Mouse (Mus musculus): ENCODE results near the gene Col12a1.

Gene Col12a1

DNA sequence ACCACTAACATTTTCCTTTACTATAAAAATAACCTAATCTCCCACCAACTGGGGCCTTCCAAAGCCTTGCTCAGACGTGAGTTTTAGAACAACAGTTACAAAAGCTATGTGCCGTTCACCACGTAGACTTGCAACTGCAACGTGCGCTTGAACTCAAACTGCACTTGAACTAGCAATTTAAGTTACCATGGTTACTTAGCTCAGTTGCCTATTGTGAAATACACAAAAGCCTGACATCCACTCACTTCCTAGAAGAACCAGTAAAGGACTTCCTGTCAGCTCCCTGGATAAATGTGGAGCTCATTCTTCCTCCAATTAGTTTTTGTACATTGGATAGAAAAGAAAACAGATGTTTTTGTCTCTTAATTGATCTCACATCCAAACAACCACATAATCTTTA lies 112.9 kb downstream of the Col12a1 start:
- no peak for DNase-seq (ENCODE audit: low read depth)

DNA sequence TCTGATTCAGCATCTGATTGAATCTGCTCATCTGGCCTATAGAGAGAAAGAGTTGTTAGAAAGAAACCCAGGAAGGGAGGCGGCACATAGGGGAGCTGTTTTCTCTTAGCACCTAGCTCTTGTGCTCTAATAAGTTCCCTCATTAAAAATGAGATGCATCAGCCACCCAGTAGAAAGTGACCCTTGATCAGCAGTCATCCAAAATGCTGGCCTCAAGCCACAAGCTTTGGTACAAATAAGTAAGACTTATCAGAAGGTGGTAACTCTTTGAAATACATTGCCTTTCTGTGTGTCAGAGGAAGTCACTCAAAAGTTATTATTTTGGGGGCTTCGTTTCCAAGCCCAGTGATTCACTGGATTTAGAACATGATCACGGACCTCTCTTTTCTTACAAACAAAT lies 114.1 kb downstream of the Col12a1 start:
- DNase-seq (ENCODE audit: low read depth), result no peak

DNA sequence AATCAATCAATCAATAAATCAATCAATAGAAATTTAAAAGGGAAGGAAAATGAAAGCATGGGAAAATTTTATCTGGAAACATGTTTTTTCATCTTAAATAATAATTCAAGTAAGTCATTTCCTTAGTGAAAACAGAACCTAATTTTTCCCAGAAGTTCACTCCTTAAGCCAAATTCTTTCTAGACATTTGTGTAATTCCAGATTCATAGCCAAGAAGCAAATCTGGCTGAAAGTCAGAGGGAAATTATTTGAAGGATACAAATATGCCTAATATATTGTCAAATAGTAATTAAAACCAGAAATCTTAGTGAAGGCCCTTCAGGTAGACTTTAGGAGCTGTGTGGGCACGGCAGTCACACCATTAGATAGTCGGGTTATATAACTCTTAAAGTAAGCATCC lies 115.2 kb downstream of the Col12a1 start:
- no peak for DNase-seq (ENCODE audit: low read depth)

DNA sequence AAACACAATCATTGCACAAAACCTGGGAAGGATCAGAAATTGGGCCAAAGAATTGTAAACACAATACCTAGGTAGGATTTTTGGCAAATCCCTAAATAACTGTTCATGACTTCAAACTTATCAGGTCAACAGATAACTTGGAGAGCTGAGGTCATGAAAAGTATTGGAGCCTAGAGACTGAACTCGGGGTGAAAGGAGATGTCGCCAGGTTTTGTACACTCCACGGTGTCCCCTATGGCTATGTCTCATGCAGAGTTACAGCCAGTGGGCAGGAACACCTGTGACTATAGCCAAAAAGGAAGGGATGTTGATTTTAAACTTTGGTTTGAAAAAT lies 118.4 kb downstream of the Col12a1 start:
- no peak for DNase-seq (ENCODE audit: low read depth)

DNA sequence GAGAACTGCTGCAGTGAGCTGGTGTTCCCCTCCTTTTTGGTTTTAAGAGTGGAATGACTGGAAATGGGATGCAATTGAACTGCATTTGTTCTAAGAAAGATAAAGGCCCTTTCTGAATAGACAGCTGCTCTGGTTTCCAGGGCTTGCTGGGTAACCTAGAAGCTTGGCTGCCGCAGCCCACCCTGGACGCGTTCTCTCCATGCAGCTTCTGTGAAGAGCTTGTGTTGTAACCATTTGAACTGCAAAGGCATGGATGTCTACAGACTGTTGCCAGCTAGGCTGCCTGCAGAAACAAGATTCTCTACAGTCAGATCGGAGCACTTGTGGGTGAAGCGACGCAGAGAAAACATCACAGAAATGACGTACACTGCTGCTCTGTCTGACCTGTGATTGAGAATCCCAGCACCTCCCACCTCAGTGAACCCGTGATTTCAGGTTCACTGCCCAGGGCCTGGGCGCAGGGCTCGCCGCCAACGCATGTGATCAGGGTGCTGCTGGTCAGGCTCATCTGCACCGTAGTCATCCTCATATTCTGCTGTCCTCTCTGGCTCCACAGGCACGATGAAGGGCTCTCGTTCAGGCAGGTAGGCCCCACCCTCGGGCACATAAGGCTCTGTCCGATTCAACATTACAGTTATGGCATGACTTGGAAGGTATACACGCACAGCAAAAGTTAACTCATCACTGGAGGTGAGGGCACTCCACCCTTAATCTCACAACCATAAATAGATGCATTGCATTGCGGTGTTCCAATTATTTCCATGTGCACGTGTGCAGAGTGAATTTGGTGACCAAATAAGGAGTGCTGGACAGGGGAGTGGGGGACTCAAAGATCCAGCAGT lies 119.0 kb downstream of the Col12a1 start:
- DNase-seq (ENCODE audit: low read depth), result no peak

DNA sequence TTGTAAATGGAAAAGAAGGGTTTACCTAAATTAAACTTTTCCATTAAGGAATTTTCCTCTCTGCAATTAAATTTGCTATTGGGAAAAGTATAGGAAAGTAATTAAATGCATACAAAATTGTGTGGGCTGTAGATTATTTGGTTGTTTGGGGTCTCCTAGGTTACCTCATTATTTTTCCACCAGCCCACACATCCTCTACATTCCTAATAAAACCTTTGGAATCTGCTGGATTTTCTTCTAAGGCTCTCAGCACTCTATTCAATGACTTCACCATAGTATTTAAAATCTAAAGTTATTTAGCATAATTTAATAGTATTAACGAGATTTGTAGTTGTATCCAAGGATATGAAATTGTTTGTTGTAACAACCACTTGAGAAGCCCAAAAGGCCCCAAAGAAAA lies 120.1 kb downstream of the Col12a1 start:
- no peak for DNase-seq (ENCODE audit: low read depth)

DNA sequence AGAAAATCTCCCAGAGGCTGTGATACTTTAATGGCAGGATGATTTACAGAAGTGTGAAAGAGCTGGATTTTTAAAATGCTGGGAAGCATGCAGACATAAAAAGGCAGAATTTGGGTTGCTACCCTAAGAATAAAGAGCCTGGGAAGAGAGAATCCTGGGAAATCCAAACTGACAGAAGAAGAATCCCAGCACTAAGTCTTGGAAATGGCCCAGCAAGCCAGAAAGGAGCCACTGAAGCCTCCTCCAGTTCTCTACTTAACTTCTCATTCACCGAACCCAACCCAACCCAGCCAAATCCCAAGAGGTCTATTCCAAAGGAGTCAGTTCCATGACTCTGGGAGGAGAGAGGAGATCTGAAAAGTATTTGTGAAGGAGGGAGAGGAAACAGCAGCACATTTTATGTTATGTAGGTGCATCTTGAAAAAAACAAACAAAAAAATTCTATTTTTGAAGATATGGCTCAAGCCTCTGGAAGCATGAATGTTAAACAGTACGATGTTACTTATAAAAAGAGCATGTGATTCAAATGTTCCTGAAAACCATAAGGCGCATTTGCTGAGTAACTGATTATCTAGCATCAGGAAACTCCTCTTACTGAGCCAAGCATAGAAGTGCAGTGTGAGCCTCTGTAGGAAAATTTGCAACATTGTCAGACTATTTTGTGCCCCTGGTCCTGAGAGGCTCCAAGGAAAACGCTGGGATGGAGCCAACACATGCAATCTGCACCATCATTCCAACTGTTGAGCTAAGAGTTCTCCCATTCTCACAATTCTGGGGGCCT lies 132.0 kb downstream of the Col12a1 start:
- DNase-seq (ENCODE audit: low read depth), result no peak

DNA sequence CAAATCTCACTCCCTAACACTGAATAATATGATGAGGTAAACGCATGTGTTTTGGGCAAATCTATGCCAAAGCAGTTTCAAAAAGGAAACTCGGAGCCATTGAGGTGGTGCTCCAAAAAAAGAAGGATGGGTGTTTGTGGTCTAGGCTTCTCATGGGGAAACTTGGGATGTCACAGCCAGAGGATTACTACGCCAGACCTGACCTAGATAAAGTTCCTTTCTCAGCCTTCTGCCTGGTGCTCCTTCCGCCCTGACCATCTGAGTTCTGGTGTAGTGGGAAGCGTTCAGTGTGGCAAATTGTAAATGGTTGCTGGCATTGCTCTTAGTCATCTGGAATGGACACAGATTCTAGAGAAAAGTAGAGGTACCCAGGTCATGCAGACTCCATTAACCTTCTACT lies 151.8 kb downstream of the Col12a1 start:
- no peak for DNase-seq (ENCODE audit: low read depth)

DNA sequence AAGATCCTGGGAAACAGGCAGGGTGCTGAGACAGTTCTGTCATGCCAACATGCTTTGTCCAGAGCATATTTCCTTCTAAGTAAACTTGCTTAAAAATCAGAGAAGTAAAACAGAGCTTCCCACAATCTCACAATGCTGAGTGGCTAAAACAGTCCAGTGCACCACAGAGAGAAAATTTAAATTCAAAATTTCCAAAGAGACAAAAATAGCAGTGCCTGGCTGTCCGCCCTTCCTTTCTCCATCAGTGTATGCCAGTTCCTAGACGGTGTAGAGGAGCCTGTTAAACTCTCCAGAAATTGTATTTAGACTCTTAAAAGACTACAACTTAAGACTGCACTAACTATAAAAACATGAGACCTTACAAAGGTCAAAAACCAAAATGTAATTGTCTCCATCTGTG lies 165.3 kb downstream of the Col12a1 start:
- no peak for DNase-seq (ENCODE audit: low read depth)

Data from c-Kit-positive CD71-negative TER-119-negative erythroid progenitor cells, embryonic 14.5 days (primary cell).